Mouse (Mus musculus) myocyte (in vitro differentiated cells): ENCODE data around the gene Anapc15.

Experiments used
- CEBPB ChIP-seq: IDR thresholded peaks from 2 replicates; pipeline ENCODE4 v1.6.1; 2011; ENCODE audit warnings: mild to moderate bottlenecking, moderate library complexity; ENCODE audit not compliant: poor library complexity, insufficient read depth, severe bottlenecking
- E2F4 ChIP-seq: IDR thresholded peaks from one replicate; pipeline ENCODE4 v1.6.1; 2011; ENCODE audit warnings: mild to moderate bottlenecking, control low read depth, moderate library complexity; ENCODE audit not compliant: insufficient read depth
- MAX ChIP-seq: IDR thresholded peaks from one replicate; pipeline ENCODE4 v1.6.1; 2011; ENCODE audit warnings: low read depth, mild to moderate bottlenecking, control low read depth
- MYOD1 ChIP-seq, 3 experiments: IDR thresholded peaks; one replicate each; pipeline ENCODE4 v1.6.1; 2011; ENCODE audit warnings: control low read depth in 2 of 3, low read depth in 2 of 3, mild to moderate bottlenecking in 2 of 3, moderate library complexity in 1 of 3; ENCODE audit not compliant: insufficient read length in 2 of 3, control insufficient read depth in 1 of 3
- MYOG ChIP-seq, 3 experiments: IDR thresholded peaks; one replicate each; pipeline ENCODE4 v1.6.1; 2011; ENCODE audit warnings: control low read depth in 2 of 3, low read depth in 2 of 3, mild to moderate bottlenecking in 2 of 3; ENCODE audit not compliant: insufficient read length in 2 of 3, control insufficient read depth in 1 of 3, insufficient read depth in 1 of 3
- POLR2A ChIP-seq: IDR thresholded peaks from one replicate; pipeline ENCODE4 v1.6.1; 2011; ENCODE audit warnings: low read depth, mild to moderate bottlenecking, control low read depth, moderate library complexity; ENCODE audit not compliant: insufficient read length
- POLR2AphosphoS2 ChIP-seq: IDR thresholded peaks from one replicate; pipeline ENCODE4 v1.6.1; 2011; ENCODE audit warnings: low read depth, control low read depth; ENCODE audit not compliant: insufficient read length
- REST ChIP-seq: IDR thresholded peaks from one replicate; pipeline ENCODE4 v1.6.1; 2011; ENCODE audit warnings: mild to moderate bottlenecking, control low read depth, moderate library complexity; ENCODE audit not compliant: insufficient read depth, insufficient read length
- SRF ChIP-seq: IDR thresholded peaks from one replicate; pipeline ENCODE4 v1.6.1; 2011; ENCODE audit warnings: low read depth; ENCODE audit not compliant: control insufficient read depth, insufficient read length
- TCF12 ChIP-seq: IDR thresholded peaks from one replicate; pipeline ENCODE4 v1.6.1; 2011; ENCODE audit warnings: mild to moderate bottlenecking, control low read depth; ENCODE audit not compliant: poor library complexity, insufficient read depth, severe bottlenecking
- TCF3 ChIP-seq: IDR thresholded peaks from one replicate; pipeline ENCODE4 v1.6.1; 2011; ENCODE audit warnings: low read depth, control low read depth; ENCODE audit not compliant: insufficient read length
- USF1 ChIP-seq: IDR thresholded peaks from one replicate; pipeline ENCODE4 v1.6.1; 2011; ENCODE audit warnings: low read depth, mild to moderate bottlenecking, control low read depth, moderate library complexity

GRCm38 (mm10) chr7:101882413-101883154 lies 19.1 kb downstream of the Anapc15 start:
- TF ChIP-seq MAX (no peak), TCF3 (no peak), POLR2A (no peak), USF1 (no peak), POLR2AphosphoS2 (no peak), TCF12 (no peak), E2F4 (no peak), SRF (no peak), MYOD1 (IDR thresholded peaks at IDR 0.05; ENCODE audit: control insufficient read depth in 1 of 3, insufficient read length in 2 of 3, low read depth in 2 of 3) (no peak), CEBPB (no peak), MYOG (IDR thresholded peaks at IDR 0.05; ENCODE audit: control insufficient read depth in 1 of 3, insufficient read depth in 1 of 3, insufficient read length in 2 of 3, low read depth in 2 of 3) (no peak), REST (no peak)
